ENCODE assay signal across 7 mouse cellular contexts in the genomic region with DNA sequence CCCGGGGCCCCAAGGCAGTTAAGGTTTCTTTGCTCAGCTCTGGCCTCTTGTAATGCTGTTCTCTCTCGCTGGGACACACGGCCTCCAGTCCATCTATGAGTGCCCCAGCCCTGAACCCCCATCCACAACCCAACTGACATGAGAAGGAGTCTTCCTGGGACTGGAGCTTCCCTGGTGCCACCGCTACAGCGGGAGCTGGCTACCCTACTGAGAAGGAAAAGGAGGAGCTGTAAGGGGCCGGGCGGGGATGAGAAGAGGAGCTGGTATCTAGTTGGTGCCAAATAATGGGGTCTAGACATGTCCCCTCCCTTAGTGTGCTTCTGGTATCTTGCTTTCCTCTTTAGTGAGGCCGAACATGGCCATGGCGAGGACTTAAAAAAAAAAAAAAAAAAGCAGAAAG.
DNase-seq lines count a peak whose midpoint lies in the region; ATAC-seq and TF ChIP-seq lines count a peak whose summit lies in the region.

No protein-coding gene starts in this region.

- ATAC-seq in lung, postnatal 0 days: no peak
- no peak for ATAC-seq in embryonic facial prominence, embryonic 13.5 days (ENCODE audit: insufficient number of reproducible peaks, insufficient read depth, low FRiP score, low TSS enrichment, low read depth)
- ATAC-seq in intestine, embryonic 14.5 days (replicated peaks; ENCODE audit: low FRiP score, low TSS enrichment, low read depth): no peak

- no peak overlapping the region for H3K27ac ChIP-seq in lung, postnatal 0 days (ENCODE audit: low read length)
- no peak overlapping the region for H3K27ac ChIP-seq in embryonic facial prominence, embryonic 13.5 days
- H3K27ac ChIP-seq in intestine, embryonic 14.5 days (ENCODE audit: low read depth): no peak overlapping the region
- peak overlapping the region; percentile 95 for H3K27ac ChIP-seq in olfactory bulb, adult 2 months (ENCODE audit: insufficient read depth, low read depth, low read length)

- TF ChIP-seq EP300 in lung, postnatal 0 days (IDR thresholded peaks at IDR 0.05): no peak

- peak overlapping the region; percentile 28; the same call in 1 of the 2 replicates for H3K4me2 ChIP-seq in lung, postnatal 0 days (replicated peaks; ENCODE audit: low read depth, low read length)
- H3K4me2 ChIP-seq in embryonic facial prominence, embryonic 13.5 days: peak overlapping the region; percentile 56
- peak overlapping the region; percentile 38 for H3K4me2 ChIP-seq in intestine, embryonic 14.5 days (ENCODE audit: low read length)

- no peaks in the 10 kb centered on the region for H3K9me3 ChIP-seq in lung, postnatal 0 days (ENCODE audit: low read length)
- H3K9me3 ChIP-seq in embryonic facial prominence, embryonic 13.5 days: no peaks in the 10 kb centered on the region
- no peaks in the 10 kb centered on the region for H3K9me3 ChIP-seq in intestine, embryonic 14.5 days (ENCODE audit: control insufficient read depth, low read length)

- no peaks in the 10 kb centered on the region; the same call in 1 of the 2 replicates for H3K27me3 ChIP-seq in lung, postnatal 0 days (replicated peaks; ENCODE audit: insufficient read depth, low read length)
- peaks cover 46% of the 10 kb centered on the region for H3K27me3 ChIP-seq in embryonic facial prominence, embryonic 13.5 days
- peaks cover 29% of the 10 kb centered on the region for H3K27me3 ChIP-seq in intestine, embryonic 14.5 days (replicated peaks; ENCODE audit: control insufficient read depth, insufficient read depth, low read length)

- H3K4me1 ChIP-seq in lung, postnatal 0 days (ENCODE audit: insufficient read depth, low read depth, low read length): no peaks in the 10 kb centered on the region
- H3K4me1 ChIP-seq in embryonic facial prominence, embryonic 13.5 days: peaks cover 5% of the 10 kb centered on the region; the same call in 1 of the 2 replicates
- H3K4me1 ChIP-seq in intestine, embryonic 14.5 days (replicated peaks; ENCODE audit: control insufficient read depth, insufficient read depth, low read length): no peaks in the 10 kb centered on the region
- H3K4me1 ChIP-seq in olfactory bulb, adult 2 months (ENCODE audit: control insufficient read depth, insufficient read depth, low read length): peaks cover 11% of the 10 kb centered on the region

- TF ChIP-seq POLR2A in olfactory bulb, adult 2 months (IDR thresholded peaks at IDR 0.05; ENCODE audit: insufficient read depth, low read depth, low read length): no peak

- DNase-seq in lung, postnatal 0 days (ENCODE audit: low spot score): no peak
- no peak for DNase-seq in lung, postnatal 14 days
- no peak for DNase-seq in intestine, embryonic 14.5 days (ENCODE audit: low spot score)
- no peak for DNase-seq in urinary bladder, postnatal 10 days (ENCODE audit: low spot score)
- DNase-seq in thymus, postnatal 25 days: no peak

- TF ChIP-seq CTCF in lung, postnatal 0 days (IDR thresholded peaks at IDR 0.05): no peak
- TF ChIP-seq CTCF in olfactory bulb, adult 2 months (IDR thresholded peaks at IDR 0.05; ENCODE audit: insufficient read depth, low read depth, low read length): no peak

- 6% methylated on average over 7 of the region's 9 CpGs for WGBS in lung, postnatal 0 days
- 6% methylated on average over 9 of the region's 9 CpGs for WGBS in embryonic facial prominence, embryonic 13.5 days
- WGBS in intestine, embryonic 14.5 days: 9% methylated on average over 9 of the region's 9 CpGs
- 4% methylated on average over 9 of the region's 9 CpGs for WGBS in olfactory bulb, adult 2 months

- no peak overlapping the region for H3K9ac ChIP-seq in lung, postnatal 0 days (replicated peaks; ENCODE audit: low read depth)
- H3K9ac ChIP-seq in embryonic facial prominence, embryonic 13.5 days: no peak overlapping the region
- no peak overlapping the region for H3K9ac ChIP-seq in intestine, embryonic 14.5 days (ENCODE audit: low read length)

- no peaks in the 10 kb centered on the region for H3K36me3 ChIP-seq in lung, postnatal 0 days (ENCODE audit: insufficient read depth, low read length)
- H3K36me3 ChIP-seq in embryonic facial prominence, embryonic 13.5 days: no peaks in the 10 kb centered on the region
- H3K36me3 ChIP-seq in intestine, embryonic 14.5 days (ENCODE audit: control insufficient read depth, insufficient read depth, low read length): no peaks in the 10 kb centered on the region

- no peak overlapping the region for H3K4me3 ChIP-seq in lung, postnatal 0 days (ENCODE audit: low read depth, low read length)
- H3K4me3 ChIP-seq in embryonic facial prominence, embryonic 13.5 days: peak overlapping the region; percentile 34
- H3K4me3 ChIP-seq in intestine, embryonic 14.5 days (ENCODE audit: low read depth, low read length): peak overlapping the region; percentile 20
- peak overlapping the region; percentile 91 for H3K4me3 ChIP-seq in olfactory bulb, adult 2 months (ENCODE audit: insufficient read depth, low read depth, low read length)
